Mouse (Mus musculus) right cerebral cortex, postnatal 14 days (tissue): ENCODE measurements around the gene C1rl.
A peak's percentile ranks its signal among the peaks of the same experiment; 100 is the strongest.
"Not testable (repeated sequence)": the region's sequence is repeated elsewhere in the genome, so short reads cannot be mapped to it uniquely, and the experiment has no call there.

Experiments
- DNase-seq: peaks from one replicate; pipeline ENCODE4 v3.0.0; 2022

Gene C1rl

DNA sequence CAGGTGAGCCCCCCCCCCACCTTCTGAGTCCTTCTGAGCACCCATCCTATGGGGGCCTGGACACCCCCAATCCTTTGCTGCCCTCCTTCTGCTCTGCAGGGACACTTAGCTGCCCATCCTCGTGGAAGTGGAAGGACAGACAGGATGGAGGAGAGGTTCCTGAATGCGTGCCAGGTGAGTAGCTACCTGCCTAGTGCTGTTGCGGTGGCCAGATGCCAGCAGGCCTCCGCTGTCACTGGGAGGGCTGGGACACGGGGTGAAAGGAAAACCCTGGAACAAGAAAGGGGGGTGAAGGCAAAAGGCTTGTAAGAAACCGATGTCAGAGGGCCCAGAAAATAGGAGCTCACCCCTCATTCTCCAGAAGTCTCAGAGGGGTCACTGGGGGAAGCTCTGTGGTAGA is 14.1 kb downstream of the C1rl start:
- no peak for DNase-seq

DNA sequence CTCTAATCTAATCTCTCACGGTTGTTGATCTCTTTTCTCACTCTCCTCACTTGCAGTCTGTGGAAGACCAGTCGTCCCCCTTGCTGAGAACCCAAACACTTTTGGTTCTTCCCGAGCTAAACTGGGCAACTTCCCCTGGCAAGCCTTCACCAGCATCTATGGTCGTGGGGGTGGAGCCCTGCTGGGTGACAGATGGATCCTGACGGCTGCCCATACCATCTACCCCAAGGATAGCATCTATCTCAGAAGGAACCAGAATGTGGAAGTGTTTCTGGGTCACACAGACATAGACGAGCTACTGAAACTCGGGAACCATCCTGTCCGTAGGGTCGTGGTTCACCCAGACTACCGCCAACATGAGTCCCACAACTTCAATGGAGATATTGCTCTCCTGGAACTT is 15.4 kb downstream of the C1rl start:
- DNase-seq: peak; percentile 28

DNA sequence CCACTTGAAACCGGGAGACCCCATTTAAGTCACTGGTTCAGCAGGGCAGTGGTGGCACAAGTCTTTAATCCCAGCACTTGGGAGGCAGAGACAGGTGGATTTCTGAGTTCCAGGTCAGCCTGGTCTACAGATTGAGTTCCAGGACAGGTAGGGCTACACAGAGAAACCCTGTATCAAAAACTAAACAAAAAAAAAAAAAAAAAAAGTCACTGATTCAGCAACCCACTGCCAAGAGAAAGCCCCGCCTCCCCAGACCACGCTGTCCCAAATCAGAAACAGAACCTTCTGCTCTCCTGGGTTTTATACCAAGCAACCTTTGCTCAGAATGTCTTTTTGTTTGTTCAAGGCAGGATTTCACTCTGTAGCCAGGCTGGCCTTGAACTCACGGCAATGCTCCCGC is 16.3 kb downstream of the C1rl start:
- not testable (repeated sequence) for DNase-seq

DNA sequence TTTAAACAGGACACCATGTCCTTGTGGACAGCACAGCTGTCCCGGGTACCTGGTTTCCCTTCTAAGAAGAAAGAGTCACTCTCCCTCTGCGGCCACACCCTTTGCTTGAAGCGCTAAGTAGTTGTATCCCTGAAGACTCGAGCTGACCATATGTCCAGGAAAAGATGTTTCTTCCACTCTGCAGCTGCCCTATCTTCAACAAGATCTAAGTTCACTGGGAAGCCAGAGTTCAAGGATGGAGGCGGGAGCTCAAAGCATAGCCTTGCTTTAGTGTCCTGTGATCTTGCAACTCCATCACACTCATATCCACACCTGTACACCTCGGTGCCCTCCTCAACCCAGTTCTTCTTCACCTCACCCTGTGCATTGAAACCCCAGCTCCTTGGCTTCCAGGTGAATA is 19.0 kb downstream of the C1rl start:
- no peak for DNase-seq

DNA sequence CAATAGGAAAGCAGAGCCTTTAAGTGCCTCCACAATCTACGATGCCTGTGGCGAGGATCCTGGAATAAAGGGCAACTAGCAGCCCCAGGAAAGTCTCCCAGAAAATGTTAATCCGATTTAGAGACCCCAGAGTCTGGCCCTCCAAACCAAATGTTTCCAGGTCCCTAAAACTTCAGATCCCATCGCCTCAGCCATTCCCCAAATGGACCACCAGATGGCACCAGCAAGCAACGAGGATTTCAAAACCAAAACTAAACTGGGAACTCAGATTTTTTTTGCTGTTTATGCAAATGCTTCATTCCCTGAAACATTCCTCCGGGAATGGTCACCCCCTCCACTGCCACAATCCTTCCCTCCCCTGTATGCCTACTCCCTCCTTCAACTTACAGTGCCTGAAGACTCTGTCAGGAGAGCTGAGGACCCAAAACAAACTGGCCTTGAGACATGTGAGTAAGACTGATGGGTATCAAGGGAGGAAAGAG is 19.5 kb downstream of the C1rl start, which contains the start of gene C1ra:
Gene C1ra (plus strand): TSS at position 51 of the 482 bp plus-strand sequence.
- peak; percentile 43 for DNase-seq

DNA sequence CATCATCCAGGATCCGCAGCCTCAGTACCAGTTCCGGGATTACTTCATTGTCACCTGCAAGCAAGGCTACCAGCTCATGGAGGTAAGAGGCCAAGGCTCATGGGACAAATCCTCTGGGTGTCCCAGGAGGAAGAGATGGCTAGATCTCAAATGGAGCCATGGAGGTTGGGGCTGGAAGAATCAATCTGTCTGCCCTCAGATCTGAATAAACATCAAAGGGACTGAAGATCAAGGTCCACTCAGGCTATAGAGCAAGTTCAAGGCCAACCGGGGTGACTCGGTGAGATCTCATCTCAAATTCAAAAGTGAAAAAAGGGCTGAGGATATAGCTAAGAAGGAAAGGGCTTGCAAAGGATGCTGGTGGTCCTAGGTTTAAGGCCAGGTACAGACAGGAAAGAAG is 24.8 kb downstream of the C1rl start:
- not testable (repeated sequence) for DNase-seq

DNA sequence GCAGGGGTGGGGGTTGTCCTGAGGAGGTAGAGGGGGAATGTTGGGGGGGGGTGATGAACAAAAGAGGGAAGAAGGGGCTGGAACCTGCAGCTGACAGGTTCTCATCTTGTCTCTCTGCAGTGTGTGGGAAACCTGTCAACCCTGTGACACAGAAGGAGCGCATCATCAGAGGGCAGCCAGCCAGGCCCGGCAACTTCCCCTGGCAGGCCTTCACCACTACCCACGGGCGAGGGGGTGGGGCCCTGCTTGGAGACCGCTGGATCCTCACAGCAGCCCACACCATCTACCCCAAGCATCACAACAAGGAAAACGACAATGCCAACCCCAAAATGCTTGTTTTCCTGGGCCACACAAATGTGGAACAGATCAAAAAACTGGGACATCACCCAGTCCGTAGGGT is 29.2 kb downstream of the C1rl start:
- DNase-seq: peak; percentile 38

DNA sequence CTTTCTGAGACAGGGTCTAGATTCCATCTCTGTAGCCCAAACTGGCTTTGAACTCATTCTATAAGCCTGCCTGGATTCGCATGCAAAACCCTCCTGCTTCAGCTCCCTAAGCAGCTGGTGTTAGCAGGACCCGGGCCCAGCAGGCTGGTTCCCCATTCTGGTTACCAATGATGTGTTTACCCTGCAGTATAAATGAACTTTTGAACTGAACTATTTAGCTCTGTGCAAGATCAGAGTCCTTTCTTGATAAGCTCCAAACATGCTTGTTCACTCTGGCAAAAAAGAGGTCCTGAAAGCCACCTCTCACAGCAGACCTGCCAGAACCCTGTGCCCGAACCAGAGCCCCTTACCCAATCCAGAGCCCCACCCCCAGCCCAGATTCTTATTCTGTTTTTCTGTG is 35.0 kb downstream of the C1rl start:
- DNase-seq: no peak

DNA sequence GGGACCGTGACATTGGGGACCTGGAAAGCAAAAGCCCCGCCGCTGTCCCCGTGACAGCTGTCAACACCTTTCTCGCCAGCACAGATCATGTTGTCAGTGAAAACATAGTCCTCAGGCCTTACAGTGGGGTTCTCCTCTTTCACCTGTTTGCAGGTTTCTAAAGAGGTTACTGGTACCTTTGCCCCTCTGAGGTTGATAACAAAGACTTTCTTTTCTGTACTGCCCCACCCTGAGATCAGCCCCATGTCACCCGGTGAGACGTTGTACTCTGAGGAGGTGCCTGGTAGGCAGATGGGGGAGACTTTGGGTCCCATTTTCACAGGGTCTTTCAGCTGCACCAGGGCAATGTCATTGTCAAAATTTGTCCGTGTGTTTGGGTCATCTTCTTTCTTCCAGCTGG is 38.2 kb downstream of the C1rl start:
- no peak for DNase-seq

DNA sequence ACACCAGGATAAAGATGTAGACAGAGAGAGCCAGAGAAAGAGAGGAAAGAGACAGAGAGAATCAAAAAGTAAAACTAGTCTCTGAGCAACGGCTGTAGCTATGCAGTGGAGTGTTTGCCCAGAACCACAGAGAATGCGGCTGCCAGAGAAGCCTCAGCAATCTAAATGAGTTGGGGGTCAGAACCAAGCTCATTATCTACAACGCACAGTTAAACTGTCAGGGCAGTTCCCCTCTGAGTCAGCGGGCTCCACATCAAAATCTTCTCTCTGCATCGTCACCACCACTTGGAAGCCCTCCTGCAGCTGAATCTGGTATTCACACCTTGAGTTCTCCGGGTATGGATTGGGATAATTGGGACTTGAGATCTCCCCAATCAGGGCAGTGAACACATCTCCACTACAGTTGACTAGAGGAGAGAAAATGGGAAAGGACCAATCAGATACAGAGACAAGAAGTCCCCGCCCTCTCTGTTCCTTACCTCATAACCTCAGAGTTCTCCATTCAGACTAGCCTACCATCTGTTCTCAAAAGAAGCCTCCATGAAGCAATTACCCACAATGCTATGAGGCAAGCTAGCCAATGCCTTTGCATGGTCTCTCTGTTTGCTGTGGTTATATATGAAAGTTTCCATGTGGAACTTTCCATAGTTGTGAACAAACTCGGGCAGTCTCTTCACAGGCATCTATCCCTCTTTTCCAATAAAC is 43.4 kb downstream of the C1rl start:
- DNase-seq: not testable (repeated sequence)

DNA sequence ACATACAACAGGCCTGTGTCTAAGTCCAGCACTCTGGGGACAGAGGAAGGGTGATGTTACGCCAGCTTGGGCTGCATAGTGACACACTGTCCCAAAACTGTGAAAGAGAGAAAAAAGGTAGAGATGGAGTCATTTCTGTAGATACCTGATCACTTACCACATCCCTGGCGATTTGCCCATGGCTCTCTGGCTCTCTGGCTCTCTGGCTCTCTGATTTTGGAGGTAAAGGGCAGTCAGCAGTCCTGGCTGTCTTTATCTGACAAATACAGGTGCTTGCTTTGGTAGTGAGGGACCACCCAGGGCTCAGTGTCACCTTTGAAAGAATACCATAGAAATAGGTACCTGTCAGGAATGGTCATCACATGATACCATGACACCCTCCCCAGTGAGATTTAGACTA is 48.3 kb downstream of the C1rl start:
- DNase-seq: not testable (repeated sequence)

DNA sequence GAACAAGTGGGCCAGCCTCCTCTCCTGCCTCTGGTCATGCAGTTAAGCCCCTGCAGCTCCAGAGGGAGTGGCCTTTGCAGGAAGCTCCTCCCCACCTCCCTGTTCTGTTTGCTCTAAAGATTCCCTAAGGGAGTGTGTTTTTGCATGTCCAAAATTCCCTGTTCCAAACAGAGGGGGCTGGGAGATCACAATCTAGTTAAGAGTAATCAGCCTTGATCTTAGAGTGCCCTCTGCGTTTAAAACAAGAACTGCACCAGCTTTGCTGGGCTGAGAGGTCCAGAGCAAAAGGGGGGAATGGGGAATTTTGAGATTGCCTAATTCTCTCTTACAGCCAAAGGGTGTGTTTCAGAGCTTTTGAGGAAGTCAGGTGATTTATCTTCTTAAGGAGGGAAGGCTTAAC is 49.4 kb downstream of the C1rl start, which contains the start of gene C1s1:
Gene C1s1 (minus strand): TSS at position 76 of the 400 bp plus-strand sequence.
- DNase-seq: peak; percentile 52

DNA sequence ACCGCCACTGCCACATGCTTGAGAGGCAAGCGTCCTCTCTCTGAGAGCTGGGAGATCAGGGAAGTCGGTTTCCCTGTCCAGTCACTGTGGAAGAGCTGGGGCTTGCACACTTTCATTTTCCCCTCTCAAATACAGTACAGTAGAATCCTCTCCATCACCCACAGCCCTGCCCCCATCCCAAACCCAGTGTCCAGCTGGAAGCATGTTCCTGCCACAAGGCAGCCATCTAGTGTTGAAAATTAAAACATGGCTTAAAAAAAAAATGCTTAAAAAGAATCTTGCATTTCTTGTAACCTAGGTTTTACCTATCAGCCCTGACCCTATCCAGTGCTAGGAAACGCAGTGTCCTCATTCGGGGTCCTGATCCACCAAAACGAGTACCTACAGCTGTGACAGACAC is 51.6 kb downstream of the C1rl start:
- DNase-seq: peak; percentile 42

DNA sequence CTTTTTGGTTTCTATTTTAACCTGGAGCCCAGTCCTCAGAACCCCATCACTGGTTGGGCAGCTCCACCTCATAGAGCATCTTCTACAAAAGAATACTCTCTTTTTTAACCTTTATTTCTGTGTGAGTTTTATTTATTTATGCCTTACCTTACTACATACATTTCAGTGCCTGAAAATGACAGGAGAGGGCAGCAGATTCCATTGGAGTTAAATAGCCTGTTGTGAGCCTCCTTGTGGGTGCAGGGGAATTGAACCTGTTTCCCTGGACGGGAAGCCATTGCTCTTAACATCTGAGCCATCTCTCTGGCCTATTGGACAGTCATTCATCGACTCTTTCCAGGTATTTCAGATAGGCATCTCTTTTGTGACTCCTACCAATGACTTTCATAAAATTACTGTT is 52.5 kb downstream of the C1rl start:
- DNase-seq: no peak

DNA sequence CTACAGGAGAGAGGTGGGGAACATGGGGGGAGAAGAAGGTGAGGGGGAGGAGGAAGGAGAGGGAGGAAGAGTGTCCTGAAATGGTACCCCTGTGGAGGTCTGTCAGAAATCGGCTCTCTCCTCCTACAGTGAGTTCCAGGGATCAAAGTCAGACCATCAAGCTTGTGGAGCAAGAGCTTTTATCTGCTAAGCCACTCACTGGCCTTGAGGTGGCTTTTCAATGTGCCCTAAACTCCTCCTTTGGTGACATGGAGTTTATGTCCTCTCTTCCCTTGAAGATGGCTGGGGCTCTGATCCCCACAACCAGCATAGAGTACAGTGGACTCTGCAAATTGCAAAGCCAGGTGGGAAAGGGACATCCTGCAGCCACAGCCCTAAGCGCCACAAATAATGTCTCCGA is 55.1 kb downstream of the C1rl start:
- DNase-seq: not testable (repeated sequence)

DNA sequence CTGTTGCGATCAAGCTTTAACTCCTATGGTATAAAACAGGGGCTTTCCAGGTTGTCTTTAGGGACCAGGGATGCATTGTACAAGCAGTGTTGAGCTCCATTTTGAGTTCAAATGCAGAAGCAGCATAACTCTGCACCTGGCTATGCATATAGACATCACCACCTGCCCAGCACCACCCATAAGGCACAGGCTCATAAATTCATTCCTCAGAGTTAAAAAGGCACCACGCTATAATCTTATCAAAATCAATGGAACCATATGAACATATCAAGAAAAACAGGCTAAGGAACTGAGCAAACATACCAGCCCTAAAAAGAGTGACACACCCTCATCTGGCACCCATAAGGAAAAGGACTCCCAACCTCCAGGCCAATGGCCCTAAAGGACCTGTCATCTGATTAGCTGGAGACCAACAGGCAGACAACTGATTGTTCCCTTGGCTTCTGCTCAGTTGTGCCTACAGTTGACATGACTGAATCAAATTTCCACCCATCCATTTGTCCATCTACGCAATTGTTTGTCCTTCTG is 56.2 kb downstream of the C1rl start:
- no peak for DNase-seq

DNA sequence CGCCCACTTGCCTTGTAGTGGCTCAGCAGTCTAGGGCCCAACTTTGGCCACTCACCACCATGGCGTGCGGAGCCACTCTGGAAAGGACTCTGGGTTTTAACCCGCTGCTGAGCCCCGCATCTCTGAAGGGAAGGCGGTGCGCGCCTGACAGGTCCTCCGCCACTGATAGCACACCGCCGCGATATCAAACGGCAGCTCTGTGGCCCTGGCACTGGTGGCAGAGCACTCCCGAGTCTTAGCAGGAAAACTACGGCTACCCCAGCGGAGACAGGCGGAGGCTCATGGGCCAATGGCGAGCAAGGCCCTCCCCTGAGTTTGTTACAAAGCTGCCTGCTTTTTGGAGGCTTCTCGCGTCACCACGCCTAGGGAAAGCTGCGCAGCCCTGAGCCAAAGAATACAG is 59.9 kb downstream of the C1rl start:
- no peak for DNase-seq

DNA sequence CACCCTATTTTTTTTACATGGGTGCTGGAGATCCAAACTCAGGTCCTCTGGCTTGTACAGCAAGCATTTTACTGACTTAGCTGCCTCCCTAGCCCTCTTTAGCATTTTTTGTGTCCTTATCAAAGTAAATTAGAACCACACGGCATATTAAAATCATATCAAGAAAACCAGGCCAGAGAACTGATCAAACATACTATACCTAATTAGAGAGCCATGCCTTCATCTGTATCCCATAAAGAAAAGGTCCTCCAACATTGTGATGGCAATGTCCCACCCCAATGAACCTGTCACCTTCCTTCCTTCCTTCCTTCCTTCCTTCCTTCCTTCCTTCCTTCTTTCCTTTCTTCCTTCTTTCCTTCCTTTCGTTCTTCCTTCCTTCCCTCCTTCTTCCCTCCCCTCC is 63.0 kb downstream of the C1rl start:
- DNase-seq: not testable (repeated sequence)
